Mouse (Mus musculus) telencephalon, adult 2 months (tissue): Measurements from ENCODE around the gene Pi4k2a.
A peak's percentile ranks its signal among the peaks of the same experiment; 100 is the strongest.

Experiments
- DNase-seq: peaks from one replicate; pipeline ENCODE4 v3.0.0-alpha.2; 2011; ENCODE audit warnings: low read depth, low spot score

Gene Pi4k2a

DNA sequence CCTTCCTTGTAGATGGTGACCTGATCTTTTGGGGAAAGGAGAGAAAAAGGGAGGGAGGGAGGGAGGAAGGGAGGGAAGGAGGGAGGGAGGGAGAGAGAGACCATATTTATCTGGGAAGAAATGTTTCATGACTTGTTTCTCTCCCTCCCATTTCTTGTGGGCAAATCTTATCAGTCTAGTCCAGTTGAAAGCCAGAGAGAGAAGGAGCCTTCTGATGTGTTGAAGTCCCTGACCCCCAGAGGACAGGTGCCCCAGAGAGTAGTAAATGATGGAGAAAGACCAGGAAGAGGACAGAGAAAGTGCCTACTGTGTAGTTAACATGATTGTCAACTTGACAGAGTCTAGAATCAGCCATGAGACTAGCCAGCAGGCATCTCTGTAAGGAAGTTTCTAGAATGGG is 44.8 kb downstream of the Pi4k2a start:
- DNase-seq: no peak

DNA sequence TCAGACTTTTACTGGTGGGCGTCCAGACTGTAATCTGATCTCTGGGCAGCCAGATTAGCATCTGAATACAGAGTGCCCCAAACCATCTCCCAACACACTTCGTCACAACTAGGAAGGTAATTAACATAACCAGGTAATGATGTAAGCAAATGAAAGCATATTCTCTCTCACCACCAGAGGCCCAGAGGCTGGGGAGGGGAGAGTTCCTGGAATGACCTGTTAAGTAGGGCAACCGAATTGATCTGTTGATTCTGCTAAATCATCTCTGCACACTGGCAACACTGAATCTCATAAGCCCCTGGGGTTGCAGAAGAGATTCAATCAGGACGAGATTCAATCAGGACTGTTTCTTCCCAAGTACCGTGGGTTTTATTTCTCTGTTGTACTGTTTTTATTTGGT is 45.9 kb downstream of the Pi4k2a start:
- no peak for DNase-seq

DNA sequence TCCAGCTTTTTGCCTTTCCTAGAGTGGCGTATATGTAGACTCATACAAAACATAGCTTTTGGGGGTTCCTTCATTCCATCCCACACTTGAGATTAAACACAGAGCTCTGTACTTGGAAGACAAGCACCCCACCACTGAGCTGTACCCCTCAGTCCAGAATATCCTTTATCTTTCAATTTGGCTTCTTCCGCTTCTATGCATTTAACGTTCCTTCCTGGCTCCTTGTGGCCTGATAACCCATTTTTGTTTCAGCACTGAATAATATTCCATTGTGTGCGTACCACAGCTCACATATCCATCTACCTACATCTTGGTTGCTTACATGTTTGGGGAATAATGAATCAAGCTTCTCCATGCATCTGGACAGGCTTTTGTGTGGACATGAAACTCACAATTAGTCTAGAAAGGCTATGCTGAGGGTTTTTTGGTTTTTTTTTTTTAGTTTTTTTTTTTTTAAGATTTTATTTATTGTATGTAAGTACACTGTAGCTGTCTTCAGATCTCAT is 47.0 kb downstream of the Pi4k2a start:
- no peak for DNase-seq

DNA sequence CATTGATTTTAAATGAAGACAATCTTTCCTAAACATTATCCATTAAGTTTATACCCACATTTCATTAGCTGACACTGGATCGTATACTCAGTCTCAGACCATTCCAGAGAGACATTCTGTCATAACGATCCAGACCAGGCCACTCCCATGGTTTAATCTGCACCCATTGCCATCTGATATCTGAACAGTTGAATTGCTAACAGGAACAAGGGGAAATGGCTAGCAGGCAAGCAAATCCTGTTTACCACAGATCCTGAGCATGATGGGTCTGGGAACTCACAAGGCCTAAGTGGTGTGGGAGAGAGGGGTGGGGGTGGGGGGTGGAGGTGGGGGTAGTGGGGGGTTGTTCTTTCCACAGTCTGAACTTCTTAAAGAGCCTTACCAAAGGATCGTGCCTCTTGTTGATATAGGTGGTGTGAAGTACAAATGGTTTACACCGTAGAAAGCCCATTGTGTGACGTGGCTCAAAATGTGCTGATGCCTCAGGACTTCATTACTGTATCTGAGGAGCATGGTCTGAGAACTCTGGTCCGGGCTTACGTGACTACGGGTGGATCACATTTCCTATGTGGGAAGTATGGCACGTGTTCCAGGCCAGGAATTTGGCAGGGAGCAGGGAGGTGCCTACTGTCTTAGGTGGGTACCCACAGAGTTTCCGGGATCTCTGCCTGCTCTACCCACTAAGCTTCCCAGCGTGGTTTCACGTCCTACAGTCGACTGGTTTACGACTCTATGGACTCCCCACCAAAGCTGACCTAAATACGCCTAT is 48.4 kb downstream of the Pi4k2a start:
- no peak for DNase-seq

DNA sequence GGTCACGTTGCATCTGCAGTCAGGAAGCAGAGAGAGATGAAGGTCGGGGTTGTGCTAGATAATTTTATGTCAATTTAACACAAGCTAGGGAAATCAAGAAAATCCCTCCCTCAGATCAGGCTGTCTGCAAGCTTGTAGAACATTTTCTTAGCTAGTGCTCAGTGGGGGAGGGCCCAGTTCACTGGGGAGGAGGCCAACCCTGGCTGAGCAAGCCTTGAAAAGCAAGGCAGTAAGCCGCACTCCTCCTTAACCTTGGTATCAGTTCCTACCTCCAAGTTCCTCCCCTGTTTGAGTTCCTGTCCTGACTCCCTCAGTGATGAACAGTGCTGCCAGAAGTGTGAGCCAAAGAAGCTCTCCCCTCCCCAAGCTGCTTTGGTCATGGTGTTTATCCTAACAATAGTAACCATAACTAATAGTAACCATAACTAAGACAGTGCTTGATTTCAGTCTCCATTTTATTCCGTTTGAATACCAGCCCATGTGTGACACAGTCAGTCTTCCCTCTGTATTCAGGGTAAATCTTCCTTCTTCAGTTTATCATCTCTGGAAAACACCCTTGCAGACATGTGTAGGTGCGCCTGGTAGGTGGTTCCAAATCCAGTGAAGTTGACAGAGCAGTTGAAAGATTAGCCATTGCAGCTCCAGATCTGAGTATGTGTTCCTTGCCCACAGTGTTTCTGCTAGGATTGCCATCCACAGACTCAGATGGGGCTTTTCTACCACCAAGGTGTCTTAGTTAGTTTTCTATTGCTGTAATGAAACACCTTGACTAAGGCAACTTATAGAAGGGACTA is 49.7 kb downstream of the Pi4k2a start:
- DNase-seq: no peak

DNA sequence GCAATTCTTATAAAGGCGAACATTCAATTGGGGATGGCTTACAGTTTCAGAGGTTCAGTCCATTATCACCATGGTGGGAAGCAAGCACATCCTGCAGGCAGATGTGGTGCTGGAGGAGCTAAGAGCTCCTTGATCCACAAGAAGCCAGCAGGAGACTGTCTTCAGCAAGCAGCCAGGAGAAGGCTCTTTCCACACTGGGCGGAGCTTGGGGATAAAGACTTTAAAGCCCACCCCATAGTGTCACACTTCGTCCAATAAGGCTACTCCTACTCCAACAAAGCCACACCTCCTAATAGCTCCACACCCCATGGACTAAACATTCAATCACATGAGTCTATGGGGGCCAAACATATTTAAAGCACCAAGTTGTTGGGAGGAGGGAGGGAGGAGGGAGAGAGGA is 51.7 kb downstream of the Pi4k2a start:
- DNase-seq: no peak

DNA sequence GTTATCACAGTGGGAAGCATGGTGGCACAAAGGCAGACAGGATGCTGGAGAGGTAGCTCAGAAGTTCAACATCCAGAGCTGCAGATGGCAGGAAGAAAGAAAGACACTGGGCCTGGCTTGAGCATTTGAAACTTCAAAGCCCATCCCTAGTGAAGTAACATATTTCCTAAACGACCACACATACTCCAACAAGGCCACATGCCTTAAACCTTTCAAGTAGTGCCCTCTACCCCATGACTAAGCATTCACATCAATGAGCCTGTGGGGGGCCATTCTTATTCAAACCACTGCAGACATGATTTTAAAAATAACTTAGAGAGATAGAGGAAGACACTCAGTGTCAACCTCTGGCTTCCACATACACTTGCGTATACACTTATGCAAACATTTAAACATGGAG is 52.5 kb downstream of the Pi4k2a start:
- DNase-seq: no peak

DNA sequence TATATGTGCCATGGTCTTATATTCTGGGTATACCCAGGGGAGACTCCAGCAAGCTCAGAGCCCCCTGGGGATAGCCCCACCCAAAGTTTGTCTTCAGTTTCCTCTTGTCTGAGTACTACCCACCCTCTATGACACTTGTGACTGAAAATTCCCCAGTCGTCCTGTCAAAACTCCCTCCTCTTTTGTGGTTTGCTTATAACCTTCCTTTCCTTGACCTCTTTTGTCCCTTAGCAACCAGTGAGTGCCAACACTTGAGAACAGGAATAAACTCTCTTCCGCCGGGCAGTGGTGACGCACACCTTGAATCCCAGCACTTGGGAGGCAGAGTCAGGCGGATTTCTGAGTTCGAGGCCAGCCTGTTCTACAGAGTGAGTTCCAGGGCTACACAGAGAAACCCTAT is 53.8 kb downstream of the Pi4k2a start:
- no peak for DNase-seq

DNA sequence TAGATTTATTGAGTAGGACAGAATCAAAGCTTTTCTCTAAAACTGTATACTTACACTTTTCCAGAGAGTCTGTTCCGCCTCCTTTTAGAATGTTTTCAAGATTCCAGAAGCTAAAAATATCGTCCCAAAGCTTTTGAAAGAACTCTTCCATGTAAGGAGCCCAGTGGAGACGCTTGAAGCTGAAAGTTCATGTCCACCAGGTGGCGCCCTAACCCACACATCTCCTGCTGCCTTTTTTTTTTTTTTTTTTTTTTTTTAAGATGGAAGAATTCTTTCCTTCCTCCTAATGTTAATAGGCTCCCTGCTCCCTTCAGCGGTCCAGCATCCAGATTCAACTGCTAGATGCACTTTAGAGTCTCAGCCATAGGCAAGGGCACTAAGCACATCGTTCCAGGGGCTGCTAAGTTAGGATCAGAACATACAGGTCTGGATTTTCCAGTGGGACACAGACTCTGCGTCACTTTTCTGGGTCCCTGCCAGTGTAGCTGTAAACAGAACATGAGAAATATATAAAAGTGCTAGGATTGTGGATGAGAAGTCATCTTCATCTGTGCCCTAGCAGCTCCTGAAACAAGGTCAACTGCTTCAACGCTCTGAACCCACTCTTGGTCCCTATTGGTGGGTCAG is 54.4 kb downstream of the Pi4k2a start:
- peak; percentile 90 for DNase-seq

DNA sequence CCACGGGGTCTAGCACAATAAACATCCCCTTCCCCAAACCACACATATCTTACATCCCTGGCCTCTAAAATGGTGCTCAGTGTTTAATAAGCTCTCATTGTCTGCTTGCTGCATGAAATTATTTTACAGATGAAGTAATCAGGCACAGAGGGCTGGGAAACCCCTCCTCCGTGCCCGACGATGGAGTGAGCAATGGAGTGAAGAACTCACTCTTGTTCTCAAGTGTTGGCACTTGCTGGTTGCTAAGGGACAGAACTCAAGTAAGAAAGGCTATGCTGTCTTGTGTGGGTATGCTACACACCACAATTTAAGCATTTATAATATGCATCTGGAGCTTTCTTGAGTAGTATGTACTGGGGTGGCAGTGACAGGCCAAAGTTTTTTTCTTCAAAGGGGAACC is 54.9 kb downstream of the Pi4k2a start:
- no peak for DNase-seq

DNA sequence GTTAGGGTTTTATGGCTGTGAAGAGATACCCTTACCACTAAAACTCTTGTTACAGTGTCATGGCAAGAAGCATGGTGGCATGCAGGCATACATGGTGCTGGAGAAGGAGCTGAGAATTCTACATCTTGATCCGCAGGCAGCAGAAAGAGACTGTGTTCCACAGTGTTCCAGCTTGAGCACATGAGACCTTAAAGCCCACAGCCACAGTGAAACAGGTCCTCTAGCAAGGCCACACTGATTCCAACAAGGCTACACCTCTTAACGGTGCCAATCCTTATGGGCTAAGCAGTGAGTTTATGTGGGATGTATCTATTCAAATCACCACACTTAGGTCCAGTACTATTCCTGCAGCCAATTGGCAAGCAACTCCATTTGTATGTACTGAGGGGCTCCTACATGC is 55.5 kb downstream of the Pi4k2a start:
- DNase-seq: no peak

DNA sequence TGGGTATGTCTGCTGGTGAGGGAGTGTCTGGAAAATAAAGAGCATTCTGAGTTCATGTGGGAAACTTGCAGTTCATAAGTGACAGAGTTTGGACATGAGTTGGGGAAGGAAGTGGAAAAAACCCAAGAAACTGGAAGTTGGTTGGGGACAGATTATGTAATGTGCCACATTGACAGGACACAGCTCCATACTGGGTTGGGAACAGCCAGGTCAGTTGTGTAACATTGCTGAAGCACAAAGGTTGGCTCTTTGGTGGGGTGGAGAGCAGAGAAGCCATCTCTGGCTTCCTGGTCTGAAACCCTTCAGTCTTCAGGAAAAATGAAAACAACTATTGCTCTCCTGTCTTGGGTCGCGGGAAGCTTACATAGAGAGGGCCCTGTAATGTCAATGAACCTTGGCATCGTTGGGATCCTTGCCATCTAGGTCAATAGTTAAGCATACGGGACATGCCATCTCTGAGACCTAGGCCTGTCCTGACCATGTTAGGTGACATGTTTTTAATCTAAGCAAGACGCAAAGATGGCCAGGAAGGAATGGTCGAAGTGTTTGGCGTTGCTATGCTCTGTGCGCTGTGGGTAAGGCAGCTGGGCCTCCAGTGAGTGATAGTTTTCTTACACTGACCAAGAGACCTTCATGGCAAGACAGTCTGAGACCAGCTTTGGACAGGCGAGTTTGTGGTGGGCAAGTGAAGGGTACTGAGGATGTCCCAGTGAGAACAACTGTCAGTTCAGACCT is 56.2 kb downstream of the Pi4k2a start:
- DNase-seq: no peak

DNA sequence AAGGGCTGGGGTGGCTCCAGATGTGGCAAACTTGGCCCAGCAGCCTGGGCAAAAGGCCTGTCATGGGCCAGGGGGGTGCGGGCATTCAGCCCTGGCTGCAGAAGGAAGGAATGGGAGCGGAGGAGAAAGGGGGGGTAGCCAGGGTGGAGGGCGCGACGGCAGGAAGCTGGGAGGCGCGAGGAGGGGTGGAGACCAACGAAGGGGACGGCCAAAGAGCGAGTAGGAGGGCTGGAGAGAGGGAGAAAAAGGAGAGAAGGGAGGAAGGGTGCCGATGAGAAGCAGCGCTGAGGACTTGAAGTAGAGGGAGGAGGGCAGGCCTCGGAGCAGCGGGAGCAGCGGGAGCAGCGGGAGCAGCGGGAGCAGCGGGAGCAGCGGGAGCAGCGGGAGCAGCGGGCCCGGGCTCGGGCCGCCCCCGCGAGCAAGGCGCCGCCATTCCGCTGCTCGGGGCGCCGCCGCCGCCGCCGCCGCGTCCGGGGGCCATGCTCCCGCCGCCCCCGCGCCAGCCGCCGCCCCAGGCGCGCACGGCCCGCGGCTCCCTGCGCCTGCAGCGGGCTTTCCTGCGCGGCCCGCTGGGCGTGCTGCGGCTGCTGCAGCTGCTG is 57.0 kb downstream of the Pi4k2a start, which contains the start of gene Marveld1:
Marveld1 (plus strand) TSS at position 231 of the 599 bp plus-strand sequence.
- no peak for DNase-seq

DNA sequence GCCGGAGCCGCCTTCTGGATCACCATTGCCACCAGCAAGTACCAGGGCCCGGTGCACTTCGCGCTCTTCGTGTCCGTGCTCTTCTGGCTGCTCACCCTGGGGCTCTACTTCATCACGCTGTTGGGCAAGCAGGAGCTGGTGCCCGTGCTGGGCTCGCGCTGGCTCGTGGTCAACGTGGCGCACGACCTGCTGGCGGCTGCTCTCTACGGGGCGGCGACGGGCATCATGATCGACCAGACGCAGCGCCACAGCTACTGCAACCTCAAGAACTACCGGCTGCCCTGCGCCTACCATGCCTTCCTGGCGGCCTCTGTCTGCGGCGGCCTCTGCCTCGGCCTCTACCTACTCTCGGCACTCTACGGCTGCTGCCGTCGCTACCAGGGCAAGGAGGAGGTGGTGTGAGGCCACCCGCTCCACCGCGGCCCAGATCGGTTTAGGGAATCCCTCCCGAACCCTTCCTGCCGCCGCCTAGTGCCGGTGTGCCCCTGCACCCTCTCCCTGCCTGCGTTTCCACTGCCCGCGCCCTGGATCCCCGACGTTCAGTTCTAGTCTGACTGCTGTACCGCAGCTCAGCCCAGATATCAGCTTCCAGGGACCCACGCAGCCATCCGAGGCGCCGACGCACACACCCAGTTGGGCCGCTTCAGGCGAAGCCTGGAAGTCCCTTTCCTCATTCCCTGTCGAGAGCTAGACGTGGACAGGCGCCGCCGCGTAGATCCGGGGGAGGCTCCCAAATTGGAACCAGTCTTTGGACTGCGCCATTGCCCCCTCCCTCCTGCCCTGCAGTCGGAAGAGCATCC is 57.7 kb downstream of the Pi4k2a start:
- DNase-seq: no peak

DNA sequence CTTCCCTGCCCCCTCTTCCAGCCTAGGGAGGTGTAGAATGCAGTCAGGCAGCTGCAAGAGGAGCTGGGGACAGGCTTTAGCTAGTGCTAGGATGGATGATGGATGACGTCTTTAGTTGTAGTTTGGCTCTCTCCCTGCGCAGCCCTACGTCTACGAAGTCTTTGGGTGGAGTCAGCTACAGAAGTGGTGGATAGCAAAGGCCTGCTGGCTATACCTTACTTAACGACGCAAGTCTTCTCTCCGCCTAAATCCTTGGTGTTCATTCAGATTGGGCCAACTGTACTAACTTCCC is 58.2 kb downstream of the Pi4k2a start:
- DNase-seq: peak; percentile 65

DNA sequence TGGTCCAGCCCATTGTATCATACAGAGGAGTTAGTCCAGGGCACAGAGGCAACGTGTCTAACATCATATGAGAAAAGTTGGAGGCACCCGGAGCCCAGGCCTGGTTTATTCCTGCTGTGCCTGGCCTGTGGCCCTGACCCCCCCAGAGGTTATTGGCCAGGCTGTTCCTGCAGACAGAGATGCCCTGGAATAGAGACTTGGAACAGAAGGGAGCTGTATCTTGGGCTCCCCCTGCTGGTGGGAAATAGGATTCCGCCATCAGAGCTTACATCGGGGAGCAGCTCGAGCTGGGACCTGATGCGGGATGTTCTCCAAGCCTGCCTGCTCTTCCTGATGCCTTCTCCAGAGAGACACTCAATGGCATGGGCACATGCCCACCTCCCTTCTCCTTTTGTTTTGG is 61.7 kb downstream of the Pi4k2a start:
- DNase-seq: peak; percentile 68

DNA sequence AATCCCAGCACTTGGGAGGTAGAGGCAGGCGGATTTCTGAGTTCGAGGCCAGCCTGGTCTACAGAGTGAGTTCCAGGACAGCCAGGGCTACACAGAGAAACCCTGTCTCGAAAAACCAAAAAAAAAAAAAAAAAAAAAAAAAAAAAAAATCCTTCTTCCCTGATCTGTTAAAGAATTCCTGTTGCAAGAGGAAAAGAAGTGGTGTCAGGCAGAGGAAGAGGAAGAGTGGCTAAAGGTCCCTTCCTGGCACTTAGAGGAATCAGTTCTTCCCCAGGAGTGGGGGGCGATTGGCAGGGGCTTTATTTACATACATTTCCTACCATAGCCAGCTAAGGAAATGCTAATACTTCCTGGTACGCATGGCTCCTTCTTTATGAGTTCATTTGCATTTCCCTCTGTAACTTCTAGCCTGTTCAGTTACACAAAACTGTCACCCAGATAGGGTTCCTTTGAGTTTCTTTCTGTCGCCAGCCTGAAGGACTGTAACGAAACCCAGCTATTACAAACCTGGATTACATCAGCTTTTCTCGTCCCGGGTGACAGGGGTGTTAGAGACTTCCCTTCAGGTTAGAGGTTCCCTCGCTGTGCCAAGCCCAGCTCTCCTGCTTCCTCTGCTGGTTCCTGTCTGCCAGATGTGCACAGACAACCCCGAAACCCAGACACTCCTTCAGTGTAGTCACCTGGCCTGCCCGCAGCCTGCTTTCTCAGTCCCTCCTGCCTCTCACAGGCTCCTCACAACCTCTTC is 67.4 kb downstream of the Pi4k2a start:
- DNase-seq: no peak

DNA sequence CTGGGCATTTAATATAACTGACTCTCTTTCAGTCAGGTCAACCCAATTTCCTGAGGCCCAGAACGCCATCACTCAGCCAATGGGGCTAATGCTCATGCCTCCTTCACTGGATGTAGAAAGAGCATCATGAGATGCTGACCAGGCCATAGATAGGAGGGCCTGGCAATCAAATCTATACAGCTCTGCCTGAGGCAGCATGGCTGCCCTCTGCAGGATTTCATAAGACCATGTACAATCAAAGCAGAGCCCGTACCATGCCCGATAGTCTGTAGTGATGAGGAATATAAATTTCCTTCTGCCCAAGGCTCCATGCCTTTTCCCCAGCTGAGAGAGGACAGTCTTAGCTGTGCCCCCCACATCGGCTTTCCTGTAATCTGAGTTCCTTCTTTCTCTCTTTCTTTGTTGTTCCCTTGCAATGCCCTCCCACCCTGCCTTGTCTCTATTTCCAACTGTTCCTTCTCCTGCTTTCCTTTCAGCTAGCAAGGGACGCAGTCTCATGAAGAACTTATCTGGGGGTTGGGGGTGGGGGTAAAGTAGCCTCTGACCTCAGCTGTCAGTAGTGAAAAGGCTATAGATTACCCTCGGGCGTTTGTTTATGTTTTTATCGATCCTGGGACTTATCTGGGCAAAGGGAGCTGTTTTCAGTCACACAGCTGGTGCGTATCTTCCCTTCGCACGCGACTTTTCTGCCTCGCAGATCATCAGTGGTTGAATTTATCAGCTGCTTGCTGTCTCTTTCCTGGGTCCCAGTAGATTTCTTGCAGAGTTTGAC is 68.2 kb downstream of the Pi4k2a start:
- DNase-seq: no peak

DNA sequence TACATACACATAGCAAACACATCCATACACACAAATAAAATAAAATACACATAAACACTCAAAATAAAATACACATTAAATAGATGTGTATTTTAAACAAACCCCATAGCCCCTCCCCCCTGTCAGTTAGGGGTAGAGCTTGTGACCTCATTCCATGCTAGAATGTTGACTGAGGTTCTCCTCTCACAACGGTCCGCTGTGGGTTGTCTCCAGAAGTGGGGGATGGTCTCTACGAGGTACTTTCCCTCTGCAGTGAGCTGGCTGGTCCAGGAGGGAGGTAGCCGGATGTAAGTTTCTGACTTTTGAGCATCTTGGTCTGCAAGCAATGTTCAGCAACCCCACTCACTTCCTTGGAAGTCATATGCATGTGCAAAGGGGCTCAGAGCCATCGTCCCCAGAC is 73.5 kb downstream of the Pi4k2a start, which contains the start of gene Zfyve27:
Zfyve27 (plus strand) TSS at position 188 of the 400 bp plus-strand sequence.
- no peak for DNase-seq
